Mouse (Mus musculus): ENCODE results near the gene Pepd. TPM values are rescaled to one million over a fixed set of nuclear protein-coding genes. Genes with fewer than 3 reads are reported as not detected.

Pepd gene
- polyA plus RNA-seq, 1 experiment from 2014 or later: 44.5 TPM

GRCm38 (mm10) chr7:35056436-35056864, 144.3 kb downstream of the Pepd start, which contains the start of gene Cebpg:
TSS of gene Cebpg (minus strand) at chr7:35056573.
- peak within 1 kb of the TSS; percentile 64 for H3K4me2 ChIP-seq (replicated peaks; ENCODE audit: low read depth, low read length)
- no peaks in the 10 kb centered on the region for H3K27me3 ChIP-seq (replicated peaks; ENCODE audit: insufficient read depth, low read length)
- H3K9me3 ChIP-seq (ENCODE audit: low read length): no peaks in the 10 kb centered on the region
- DNase-seq (ENCODE audit: low spot score) (peak; percentile 97), ATAC-seq (peak; percentile 96)
- peak within 1 kb of the TSS; percentile 98 for H3K4me3 ChIP-seq (ENCODE audit: low read depth, low read length)
- peak within 1 kb of the TSS; percentile 79 for H3K9ac ChIP-seq (replicated peaks; ENCODE audit: low read depth)
- peaks cover 3% of the 10 kb centered on the region; the same call in 1 of the 2 replicates for H3K4me1 ChIP-seq (ENCODE audit: insufficient read depth, low read depth, low read length)
- no peak for TF ChIP-seq EP300 (IDR thresholded peaks at IDR 0.05)
- no peak for TF ChIP-seq CTCF (IDR thresholded peaks at IDR 0.05)
- no peaks in the 10 kb centered on the region for H3K36me3 ChIP-seq (ENCODE audit: insufficient read depth, low read length)
- peak within 1 kb of the TSS; percentile 94 for H3K27ac ChIP-seq (ENCODE audit: low read length)
- under 1% methylated on average over 51 of the region's 53 CpGs for WGBS

DNA sequence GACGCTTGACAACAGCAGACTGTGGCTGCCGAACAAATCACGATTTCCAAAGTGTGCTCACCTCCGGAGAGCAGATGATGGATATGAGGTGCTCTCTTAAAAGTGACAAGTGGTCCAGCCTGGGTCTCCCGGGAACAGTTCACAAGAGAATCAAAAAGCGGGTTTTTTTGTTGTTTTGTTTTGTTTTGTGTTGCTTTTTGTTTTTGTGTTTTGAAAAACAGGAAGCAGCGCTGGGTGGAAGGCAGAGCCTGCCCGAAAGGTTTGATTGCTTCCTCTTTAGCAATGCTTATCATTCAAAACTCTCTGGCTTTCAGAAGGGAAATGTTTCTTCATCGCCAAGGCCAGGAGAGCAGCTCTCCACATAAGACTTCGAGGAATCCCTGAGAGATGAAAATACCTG, 144.8 kb downstream of the Pepd start:
- peaks cover 3% of the 10 kb centered on the region; the same call in 1 of the 2 replicates for H3K4me1 ChIP-seq (ENCODE audit: insufficient read depth, low read depth, low read length)
- DNase-seq (ENCODE audit: low spot score) (peak; percentile 75), ATAC-seq (no peak)
- WGBS: 6% methylated on average over 10 of the region's 10 CpGs
- 0 out of 2 replicates have a peak overlapping the region, but pooled peaks have one; percentile 13 for H3K9ac ChIP-seq (replicated peaks; ENCODE audit: low read depth)
- no peaks in the 10 kb centered on the region for H3K9me3 ChIP-seq (ENCODE audit: low read length)
- peak overlapping the region; percentile 94 for H3K27ac ChIP-seq (ENCODE audit: low read length)
- peak overlapping the region; percentile 64 for H3K4me2 ChIP-seq (replicated peaks; ENCODE audit: low read depth, low read length)
- TF ChIP-seq CTCF (IDR thresholded peaks at IDR 0.05) (no peak), EP300 (IDR thresholded peaks at IDR 0.05) (no peak)
- no peaks in the 10 kb centered on the region for H3K36me3 ChIP-seq (ENCODE audit: insufficient read depth, low read length)
- H3K27me3 ChIP-seq (replicated peaks; ENCODE audit: insufficient read depth, low read length): no peaks in the 10 kb centered on the region
- H3K4me3 ChIP-seq (ENCODE audit: low read depth, low read length): peak overlapping the region; percentile 98

DNA sequence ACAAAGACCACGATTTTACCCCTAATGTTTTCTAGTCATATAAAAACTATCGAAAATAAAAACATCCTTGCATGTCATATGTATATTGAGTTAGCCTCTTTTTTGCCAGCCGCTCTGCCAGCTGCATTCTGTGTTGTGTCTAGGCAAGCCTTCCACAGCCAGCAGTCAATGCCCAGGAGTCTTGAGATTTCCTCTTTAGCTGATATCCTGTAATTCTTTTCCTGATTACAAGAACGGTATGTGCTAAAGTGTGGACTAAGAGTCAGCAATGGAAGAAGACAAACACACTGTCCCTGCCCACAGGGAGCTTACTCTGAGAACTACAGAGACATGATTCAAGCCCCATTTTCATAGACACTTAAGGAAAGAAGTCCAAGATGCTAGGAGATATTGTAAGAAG, 145.4 kb downstream of the Pepd start:
- peak overlapping the region; percentile 94 for H3K27ac ChIP-seq (ENCODE audit: low read length)

DNA sequence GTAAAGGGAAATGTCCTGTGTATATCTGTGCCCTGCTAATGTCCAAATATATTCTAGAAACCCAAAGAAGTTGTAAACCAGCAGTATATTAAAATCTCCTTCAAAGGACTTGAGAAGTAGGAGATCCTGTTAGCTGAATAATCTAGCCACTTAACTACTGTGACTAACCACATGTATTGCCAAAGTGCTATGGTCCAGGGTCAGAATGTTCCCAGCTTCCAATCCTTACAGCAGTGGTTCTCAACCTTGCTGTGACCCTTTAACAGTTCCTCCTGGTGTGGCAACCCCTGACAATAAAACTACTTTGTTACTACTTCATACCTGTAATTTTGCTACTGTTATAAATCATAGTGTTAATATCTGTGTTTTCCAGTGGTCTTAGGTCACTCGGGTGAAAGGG, 146.2 kb downstream of the Pepd start:
- peaks cover 3% of the 10 kb centered on the region; the same call in 1 of the 2 replicates for H3K4me1 ChIP-seq (ENCODE audit: insufficient read depth, low read depth, low read length)
- no peak overlapping the region for H3K4me3 ChIP-seq (ENCODE audit: low read depth, low read length)
- ATAC-seq (no peak), DNase-seq (ENCODE audit: low spot score) (peak; percentile 73)
- H3K4me2 ChIP-seq (replicated peaks; ENCODE audit: low read depth, low read length): no peak overlapping the region
- no peaks in the 10 kb centered on the region for H3K27me3 ChIP-seq (replicated peaks; ENCODE audit: insufficient read depth, low read length)
- TF ChIP-seq EP300 (IDR thresholded peaks at IDR 0.05) (peak; percentile 70), CTCF (IDR thresholded peaks at IDR 0.05) (no peak)
- H3K36me3 ChIP-seq (ENCODE audit: insufficient read depth, low read length): no peaks in the 10 kb centered on the region
- WGBS: 90% methylated on average over 1 of the region's 1 CpGs
- H3K9me3 ChIP-seq (ENCODE audit: low read length): no peaks in the 10 kb centered on the region
- H3K9ac ChIP-seq (replicated peaks; ENCODE audit: low read depth): no peak overlapping the region
- no peak overlapping the region for H3K27ac ChIP-seq (ENCODE audit: low read length)

More for the DNA sequence above, 145.4 kb downstream of the Pepd start:
- ATAC-seq (no peak), DNase-seq (ENCODE audit: low spot score) (peak; percentile 36)
- H3K4me2 ChIP-seq (replicated peaks; ENCODE audit: low read depth, low read length): no peak overlapping the region
- no peak overlapping the region for H3K9ac ChIP-seq (replicated peaks; ENCODE audit: low read depth)
- 58% methylated on average over 4 of the region's 4 CpGs for WGBS
- H3K36me3 ChIP-seq (ENCODE audit: insufficient read depth, low read length): no peaks in the 10 kb centered on the region
- no peaks in the 10 kb centered on the region for H3K9me3 ChIP-seq (ENCODE audit: low read length)
- TF ChIP-seq CTCF (IDR thresholded peaks at IDR 0.05) (no peak), EP300 (IDR thresholded peaks at IDR 0.05) (peak; percentile 76)
- no peaks in the 10 kb centered on the region for H3K27me3 ChIP-seq (replicated peaks; ENCODE audit: insufficient read depth, low read length)
- no peak overlapping the region for H3K4me3 ChIP-seq (ENCODE audit: low read depth, low read length)
- peaks cover 3% of the 10 kb centered on the region; the same call in 1 of the 2 replicates for H3K4me1 ChIP-seq (ENCODE audit: insufficient read depth, low read depth, low read length)

DNA sequence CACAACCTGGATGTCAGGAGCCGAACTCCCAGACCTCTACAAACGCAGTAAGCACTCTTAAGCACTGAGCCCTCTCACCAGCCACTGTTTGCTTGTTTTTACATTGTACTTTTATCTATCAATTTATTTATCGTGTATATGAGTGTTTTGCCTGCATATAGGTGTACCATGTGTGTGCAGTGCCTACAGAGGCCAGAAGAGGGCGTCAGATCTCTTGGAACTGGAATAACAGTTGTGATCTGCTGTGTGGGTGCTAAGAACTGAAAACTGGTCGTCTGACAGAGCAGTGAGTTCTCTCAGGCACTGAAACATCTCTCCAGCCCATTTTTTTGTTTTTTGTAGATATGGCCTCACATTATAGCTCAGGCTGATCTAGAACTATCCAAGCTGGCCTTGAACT, 147.3 kb downstream of the Pepd start:
- Histone ChIP-seq H3K4me1 (ENCODE audit: insufficient read depth, low read depth, low read length) (peaks cover 3% of the 10 kb centered on the region; the same call in 1 of the 2 replicates), H3K9me3 (ENCODE audit: low read length) (no peaks in the 10 kb centered on the region), H3K27ac (ENCODE audit: low read length) (no peak overlapping the region), H3K9ac (replicated peaks; ENCODE audit: low read depth) (no peak overlapping the region), H3K27me3 (replicated peaks; ENCODE audit: insufficient read depth, low read length) (no peaks in the 10 kb centered on the region), H3K4me2 (replicated peaks; ENCODE audit: low read depth, low read length) (no peak overlapping the region), H3K36me3 (ENCODE audit: insufficient read depth, low read length) (no peaks in the 10 kb centered on the region), H3K4me3 (ENCODE audit: low read depth, low read length) (no peak overlapping the region)
- TF ChIP-seq CTCF (IDR thresholded peaks at IDR 0.05) (peak; percentile 49), EP300 (IDR thresholded peaks at IDR 0.05) (no peak)
- WGBS: 60% methylated on average over 5 of the region's 5 CpGs
- ATAC-seq (no peak), DNase-seq (ENCODE audit: low spot score) (no peak)

DNA sequence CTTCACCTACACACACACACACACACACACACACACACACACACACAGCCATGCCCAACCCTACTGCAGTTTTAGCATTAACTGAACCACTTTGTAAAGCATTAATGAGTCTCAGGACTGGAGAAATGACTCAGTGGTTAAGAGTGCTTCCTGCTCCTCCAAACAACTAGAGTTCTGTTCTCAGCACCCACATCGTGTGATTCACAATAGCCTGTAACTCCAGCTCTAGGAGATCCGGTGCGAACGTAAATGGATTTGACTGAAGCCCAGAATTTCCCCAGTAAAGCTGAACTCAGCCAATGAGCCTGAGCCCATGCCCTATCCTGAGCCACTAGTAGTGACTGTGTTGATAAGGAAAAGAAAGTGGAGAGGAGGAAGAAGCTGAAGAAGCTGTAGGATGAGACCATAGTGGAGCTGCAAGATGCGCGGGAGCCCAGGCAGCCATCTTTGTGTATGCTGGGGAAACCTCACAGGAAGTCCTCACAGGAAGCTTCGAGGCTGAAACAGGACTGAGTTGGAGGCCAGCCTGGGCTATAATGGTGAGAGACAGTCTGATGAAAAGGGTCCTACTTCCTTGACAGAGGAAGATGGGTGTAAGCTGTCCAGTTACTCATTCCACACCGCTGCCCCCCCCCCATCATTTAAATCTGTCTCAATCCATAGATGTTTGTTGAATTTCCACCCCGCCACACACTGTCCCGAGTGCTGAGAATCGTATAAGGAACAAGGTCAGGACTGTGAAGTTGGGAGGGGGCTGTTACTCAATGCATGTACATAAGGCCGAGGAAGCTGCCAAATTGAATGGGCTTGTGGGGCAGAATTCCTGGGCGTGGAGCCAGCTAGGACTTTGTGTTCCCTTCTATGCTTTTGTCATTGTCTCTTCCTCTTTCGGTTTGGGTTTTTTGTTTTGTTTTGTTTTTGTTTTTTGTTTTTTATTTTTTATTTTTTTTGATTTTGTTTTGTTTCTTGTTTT, 152.4 kb downstream of the Pepd start:
- TF ChIP-seq CTCF (IDR thresholded peaks at IDR 0.05) (no peak), EP300 (IDR thresholded peaks at IDR 0.05) (peak; percentile 95)

More for the DNA sequence above, 152.4 kb downstream of the Pepd start:
- ATAC-seq: peak; percentile 91
- Histone ChIP-seq H3K9ac (replicated peaks; ENCODE audit: low read depth) (no peak overlapping the region), H3K4me1 (ENCODE audit: insufficient read depth, low read depth, low read length) (no peaks in the 10 kb centered on the region; the same call in 1 of the 2 replicates), H3K9me3 (ENCODE audit: low read length) (no peaks in the 10 kb centered on the region), H3K4me2 (replicated peaks; ENCODE audit: low read depth, low read length) (no peak overlapping the region; the same call in 1 of the 2 replicates), H3K27ac (ENCODE audit: low read length) (peak overlapping the region; percentile 73), H3K36me3 (ENCODE audit: insufficient read depth, low read length) (no peaks in the 10 kb centered on the region), H3K27me3 (replicated peaks; ENCODE audit: insufficient read depth, low read length) (no peaks in the 10 kb centered on the region), H3K4me3 (ENCODE audit: low read depth, low read length) (no peak overlapping the region)
- 54% methylated on average over 14 of the region's 14 CpGs for WGBS
- DNase-seq (ENCODE audit: low spot score): peak; percentile 95
